Mouse (Mus musculus): ENCODE measurements around the gene Rcc1.
A peak's percentile ranks its signal among the peaks of the same experiment; 100 is the strongest.

The Rcc1 gene

DNA sequence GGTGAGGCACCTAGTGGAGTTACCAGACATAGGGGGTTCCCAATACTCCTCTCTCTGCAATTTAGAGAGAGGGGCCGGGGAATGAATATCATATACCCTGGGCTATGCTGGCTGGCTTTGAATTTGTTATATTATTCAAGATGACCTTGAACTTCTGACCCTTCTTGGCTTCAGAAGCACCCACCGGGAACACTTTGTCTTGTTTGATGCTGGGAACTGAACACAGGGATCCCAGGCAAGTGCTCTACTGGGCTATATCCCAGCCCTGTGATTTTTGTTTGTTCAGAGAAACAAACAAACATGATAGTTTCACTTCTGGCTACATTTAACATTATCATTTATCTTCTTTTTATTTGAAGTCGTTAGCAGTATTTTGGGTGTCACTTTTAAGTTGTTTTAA is 2.0 kb upstream of the Rcc1 start:
- no peak for DNase-seq

DNA sequence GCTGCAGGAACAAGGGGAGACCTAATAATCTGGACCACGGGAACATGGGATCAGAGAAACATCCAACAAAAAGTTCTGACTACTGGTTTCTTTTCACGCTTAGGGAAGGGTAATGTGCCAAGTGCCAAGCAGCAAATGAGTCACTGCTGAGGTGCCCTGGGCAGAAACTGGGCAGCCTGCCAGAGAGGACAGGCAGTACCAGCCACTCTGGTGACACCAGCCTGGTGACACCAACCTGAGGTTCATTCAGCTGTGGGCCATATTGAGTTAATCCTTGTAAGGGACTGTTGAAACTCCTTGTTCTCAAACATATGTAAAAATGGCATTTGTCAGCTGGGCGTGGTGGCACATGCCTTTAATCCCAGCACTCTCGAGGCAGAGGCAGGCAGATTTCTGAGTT is 1.2 kb upstream of the Rcc1 start:
- DNase-seq: no peak

DNA sequence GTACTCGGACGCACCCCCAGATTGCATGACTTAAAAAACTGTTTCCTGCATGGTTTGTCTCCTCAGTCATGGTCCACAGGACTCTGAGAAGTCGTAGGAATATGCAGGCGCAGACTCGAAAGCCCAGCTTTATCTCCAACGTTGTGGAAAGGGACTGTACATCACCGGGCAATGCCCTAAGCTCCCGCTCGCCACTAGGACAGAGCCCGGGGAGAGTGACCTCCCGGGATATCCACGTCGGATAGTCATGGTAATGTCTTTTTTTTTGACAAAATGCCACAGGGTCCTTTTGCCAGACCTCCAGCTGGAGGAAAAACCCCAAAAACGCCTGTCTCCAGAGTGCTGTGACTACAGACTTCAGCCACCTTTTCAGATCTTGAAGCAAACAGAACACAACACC is 666 bp downstream of the Rcc1 start:
- peak; percentile 18 to 20 for DNase-seq

DNA sequence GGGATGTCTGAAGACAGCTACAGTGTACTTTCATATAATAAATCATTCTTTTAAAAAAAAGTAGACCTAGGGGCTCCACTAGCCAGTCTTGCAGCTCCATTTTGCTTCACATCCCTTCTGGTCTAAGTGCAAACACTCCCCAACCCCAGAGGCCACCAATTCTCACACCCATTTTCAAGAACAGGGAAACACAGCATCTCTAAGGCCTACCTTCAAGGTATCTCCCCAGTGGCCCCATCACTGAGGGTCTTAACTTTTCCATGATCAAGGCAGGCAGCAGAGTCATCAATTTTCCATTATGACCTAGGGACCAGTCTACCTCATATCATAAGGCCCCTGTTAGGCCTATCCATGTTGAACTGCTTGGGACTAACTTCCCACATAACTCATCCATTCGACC is 2.0 kb downstream of the Rcc1 start:
- DNase-seq: no peak

DNA sequence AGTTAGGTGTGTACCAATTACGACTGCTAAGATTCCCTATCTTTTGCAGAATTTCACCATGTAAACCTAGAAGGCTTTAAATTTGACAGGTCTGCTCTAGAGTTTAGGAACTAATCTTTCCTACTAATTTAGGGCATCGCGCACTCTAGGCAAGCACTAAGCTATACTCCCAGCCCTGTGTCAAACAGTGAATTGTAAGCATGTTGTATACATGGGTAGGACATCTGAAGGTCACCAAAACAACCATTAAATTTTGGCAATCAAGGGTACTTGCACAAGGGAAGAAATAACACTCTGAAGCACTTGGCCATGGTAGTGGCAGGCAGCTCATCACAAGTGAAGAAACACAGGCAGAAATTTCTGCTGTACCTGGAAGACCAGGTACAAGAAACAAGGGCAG is 2.6 kb downstream of the Rcc1 start:
- no peak for DNase-seq

DNA sequence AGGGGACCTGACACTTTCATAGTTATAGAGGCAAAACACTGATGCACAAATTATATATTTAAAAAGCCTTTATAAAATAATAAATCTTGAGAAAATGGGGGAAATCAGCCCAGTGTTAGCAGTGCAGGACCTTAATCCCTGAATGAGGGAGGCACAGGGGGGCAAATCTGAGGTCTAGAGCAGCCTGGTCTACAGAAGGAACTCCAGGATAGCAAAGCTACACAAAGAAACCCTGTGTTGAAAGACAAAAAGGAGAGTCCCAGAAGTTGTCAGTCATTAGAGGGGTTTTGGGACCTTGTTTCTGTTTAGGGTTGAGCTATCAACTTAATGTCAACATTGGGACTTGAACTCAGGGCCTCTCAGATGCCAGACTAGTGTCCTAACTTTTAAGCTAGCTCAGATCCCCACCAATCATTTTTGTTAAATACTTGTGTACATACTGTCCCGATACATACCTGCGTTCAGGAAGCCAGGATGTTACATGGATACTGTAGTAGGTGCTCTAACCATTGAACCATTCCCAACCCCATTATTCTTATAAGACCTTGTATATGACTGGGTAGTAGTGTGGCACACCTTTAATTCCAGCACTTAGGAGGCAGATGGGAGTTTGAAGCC is 3.2 kb downstream of the Rcc1 start:
- DNase-seq: no peak

DNA sequence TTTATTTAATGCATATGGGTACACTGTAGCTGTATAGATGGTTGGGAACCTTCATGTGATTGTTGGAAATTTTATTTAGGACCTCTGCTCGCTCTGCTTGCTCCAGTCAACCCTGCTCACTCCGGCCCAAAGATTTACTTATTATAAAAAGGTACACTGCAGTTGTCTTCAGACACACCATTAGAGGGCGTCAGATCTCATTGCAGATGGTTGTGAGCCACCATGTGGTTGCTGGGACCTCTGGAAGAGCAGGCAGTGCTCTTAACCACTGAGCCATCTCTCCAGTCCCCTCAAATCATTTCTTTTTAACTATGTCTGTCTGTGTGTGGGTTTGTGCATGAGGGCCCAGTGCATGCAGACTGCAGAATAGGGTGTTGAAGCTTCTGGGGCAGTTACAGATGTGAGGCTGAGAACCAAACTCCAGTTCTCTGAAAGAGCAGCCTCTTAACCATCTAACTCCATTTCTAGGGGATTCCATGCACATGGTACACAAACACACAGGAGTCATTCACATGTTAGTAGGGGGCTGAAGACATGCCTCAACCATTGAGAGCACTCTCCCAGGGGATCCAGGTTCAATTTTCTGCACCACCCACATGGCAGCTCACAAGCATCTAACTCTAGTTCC is 3.8 kb downstream of the Rcc1 start:
- no peak for DNase-seq

DNA sequence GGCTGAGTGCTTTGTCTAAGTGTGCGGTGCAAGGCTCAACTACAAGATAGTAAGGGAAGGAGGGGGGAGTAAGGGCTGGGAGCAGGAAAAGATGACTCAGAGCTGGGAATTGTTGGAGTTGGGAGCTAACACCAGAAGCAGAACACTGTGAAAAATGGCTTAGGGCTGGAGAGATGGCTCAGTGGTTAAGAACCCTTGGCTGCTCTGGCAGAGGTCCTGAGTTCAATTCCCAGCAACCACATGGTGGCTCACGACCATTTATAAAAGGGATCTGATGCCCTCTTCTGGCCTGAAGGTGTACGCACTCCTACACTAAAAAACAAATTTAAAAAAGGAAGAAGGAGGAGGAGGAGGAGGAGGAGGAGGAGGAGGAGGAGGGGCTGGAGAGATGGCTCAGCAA is 6.7 kb downstream of the Rcc1 start:
- no peak for DNase-seq

DNA sequence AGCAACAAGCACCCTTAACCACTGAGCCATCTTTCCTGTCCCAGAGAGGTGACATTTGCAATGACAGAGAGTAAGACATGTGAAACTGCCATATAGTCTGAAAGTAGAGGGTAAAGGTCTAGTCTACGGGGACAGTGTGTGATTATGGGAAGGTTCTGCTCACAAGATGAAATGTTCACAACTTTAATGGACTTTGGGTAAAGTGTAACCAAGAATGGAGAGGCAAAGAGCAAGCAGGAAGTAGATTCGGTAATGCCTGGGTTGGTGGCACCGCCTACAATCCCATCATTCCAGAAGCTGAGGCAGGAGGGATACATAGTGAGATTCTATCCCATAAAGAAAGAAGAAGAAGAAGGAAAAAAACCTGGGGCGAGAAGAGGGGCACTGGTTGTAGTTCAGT is 7.1 kb downstream of the Rcc1 start:
- no peak for DNase-seq

DNA sequence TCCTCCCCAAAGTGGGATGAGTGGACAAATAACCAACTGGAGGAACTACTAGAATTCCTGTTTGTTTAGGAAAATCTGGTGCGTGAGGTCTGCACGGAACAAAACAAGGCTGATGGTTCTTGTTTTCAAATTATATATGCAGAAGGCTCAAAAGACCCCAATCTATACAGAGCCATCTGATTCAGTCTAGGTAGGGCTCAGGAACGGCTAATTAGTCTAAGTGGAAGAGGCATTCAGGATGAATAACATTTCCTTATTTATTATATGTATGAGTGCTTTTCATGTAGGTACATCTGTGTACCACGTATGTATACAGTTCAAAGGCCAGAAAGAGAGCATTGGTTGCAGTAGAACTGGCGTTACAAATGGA is 7.6 kb downstream of the Rcc1 start:
- no peak for DNase-seq

DNA sequence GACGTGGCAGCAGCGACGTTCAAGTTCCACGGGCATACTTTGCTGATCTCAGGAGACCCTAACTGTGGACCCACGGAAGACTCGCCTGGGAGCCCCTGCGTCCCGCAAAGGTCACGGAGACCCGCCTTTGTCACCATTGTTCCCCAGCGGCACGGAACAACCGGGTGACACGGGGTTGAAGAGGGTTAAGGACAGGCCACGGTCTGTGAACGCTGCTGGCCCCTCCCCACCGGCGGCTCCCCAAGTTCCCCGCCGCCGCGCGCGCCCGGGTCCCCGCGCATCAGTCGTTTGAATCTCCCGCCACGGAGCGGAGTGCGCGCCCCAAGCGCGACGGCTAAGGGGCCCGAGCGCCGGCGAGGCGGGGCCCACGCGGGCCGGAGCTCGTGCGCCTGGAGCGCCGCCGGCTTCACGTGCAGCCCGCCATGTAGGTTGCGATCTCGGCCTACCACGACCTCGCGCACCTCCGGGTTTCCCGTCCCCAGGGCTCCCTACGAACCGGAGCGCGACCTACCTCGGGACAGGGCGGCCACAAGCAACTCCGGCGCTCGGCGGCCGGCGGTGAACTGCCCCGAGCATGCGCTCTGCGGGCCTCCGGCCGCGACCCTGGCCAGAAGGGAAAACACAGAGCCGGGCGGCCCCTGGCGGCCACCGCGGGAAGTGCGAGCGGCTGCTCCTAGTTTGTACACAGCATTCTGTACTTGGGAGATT is 8.1 kb downstream of the Rcc1 start:
- DNase-seq: peak; percentile 90 to 95

DNA sequence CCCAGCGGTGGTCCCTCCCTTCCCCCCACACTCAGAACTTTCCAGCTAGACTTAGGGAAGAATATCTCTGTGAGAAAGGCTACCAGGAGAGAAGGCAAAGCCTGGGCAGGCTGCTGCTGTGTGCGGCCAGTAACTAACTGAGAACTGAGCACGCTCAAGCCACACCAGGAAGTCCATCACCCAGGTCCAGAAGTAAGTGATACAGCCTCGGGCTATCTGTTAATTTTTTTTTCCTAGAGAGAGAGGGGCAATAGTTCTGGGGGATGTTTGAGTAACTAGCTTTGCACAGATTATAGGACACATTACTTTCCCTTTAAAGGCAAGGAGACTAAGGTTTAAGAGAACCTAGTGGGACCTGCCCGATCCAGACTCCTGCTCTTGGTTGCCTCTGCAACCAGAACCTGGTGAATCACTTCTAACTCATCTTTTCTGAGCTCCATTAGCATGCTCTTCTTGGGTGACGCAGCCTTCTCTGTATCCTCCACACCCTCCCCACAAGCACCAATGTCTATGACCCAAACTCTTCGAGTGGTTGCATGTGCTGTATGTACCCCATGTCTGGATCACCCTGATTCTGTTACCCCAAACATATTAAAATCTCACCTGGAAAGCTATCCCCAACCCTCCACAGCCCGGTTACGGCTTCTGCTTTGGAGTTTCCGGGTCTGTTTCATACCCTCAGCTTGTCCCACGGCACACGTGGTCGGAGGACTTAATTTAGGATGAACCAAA is 8.8 kb downstream of the Rcc1 start:
- no peak for DNase-seq

DNA sequence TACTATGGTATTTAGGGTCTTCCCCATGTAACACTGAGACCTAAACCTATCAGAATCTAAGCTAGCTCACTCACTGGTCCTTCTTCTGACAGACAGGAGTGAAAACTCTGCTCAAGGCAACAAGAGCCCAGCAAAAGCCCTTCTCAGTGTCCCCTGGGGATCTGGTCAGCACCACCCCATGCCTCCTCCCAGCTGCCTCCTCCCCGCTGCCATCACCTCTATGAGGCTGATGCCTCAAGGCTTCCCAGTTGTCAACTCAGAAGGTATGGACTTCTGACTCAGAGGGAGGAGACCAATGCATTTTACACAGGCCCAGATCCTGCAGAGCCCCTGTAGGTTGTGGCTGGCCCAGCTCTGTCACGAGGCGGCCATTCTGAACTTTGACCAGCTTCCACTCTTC is 12.0 kb downstream of the Rcc1 start:
- DNase-seq: no peak

DNA sequence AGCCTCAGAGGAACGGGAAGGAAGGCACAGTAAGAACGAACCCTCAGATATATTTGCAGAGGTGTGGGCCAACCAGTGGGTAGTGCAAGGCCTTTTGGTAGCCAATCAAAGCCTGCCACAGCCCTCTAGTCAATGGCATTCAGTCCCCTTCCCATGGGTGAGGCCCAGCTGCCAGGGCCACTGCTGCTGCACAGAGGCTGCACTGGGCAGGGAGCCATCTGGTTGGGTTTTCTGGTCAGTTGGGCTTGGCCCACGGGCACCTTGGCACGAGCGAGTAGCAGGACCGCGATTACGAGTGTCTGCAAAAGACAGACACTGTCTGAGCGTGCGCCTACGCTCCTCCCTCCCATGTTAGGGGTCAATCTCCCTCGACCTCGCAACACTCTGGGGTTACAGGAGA is 14.5 kb downstream of the Rcc1 start:
- no peak for DNase-seq

DNA sequence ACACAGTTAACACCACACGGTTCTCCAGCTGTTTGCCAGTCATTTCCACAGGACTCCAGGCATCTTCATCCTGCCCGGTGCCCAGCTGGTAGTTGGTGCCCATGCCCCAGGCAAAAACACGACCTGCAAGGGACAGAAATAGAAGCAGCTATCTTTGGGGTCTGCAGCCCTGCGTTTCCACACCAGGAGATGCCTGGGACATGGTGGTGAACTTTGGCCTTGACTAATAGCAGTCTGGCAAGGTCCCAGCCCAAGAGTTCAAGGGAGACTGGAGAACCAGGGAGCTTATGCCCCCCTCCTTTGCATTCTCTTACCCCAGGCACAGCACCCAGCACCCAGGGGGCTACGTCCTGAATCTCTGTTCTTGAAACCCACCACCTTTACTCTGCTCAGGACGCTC is 20.5 kb downstream of the Rcc1 start:
- no peak for DNase-seq

DNA sequence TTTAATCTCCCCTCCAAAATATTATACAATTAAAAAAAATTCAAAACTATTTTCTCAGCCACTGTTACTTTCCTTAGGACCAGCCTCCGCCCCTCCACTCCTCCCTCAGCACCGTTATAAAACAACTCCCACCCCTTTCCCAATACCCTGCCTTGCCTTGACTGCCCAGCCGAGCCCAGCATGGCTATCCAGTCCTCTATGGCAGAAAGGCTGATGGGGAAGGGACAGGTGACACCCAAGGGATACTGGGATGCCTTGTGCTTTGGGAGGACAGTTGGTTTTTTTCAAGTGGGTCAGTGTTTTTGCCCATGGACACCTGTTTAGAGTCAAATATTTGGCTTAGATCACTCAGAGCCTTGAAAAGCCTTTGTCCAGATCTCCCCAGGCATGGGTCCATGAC is 21.4 kb downstream of the Rcc1 start:
- no peak for DNase-seq

DNA sequence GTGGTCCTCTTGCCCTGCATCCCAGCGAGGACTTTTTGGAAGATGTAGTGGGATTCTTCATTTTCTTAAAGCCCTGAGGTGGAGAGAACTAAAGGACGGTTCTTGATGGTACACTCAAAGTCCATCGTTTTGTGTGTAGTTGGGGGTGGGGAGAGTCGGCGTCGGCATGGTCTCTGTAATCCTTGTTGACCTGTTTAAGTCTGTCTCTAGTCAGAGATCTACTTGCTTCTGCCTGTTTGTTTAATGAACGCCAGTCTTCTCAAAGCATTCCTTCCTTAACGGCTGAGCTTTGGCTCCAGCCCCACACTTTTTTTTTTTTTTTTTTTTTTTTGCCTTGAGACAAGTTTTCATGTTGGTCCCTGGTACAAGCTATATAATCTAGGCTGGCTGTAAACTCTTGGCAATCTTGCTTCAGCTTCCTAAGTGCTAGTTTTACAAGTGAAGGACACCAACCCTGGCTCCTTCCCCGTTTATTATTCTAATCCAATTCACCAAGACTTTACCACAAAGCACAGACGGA is 23.5 kb downstream of the Rcc1 start:
- no peak for DNase-seq

DNA sequence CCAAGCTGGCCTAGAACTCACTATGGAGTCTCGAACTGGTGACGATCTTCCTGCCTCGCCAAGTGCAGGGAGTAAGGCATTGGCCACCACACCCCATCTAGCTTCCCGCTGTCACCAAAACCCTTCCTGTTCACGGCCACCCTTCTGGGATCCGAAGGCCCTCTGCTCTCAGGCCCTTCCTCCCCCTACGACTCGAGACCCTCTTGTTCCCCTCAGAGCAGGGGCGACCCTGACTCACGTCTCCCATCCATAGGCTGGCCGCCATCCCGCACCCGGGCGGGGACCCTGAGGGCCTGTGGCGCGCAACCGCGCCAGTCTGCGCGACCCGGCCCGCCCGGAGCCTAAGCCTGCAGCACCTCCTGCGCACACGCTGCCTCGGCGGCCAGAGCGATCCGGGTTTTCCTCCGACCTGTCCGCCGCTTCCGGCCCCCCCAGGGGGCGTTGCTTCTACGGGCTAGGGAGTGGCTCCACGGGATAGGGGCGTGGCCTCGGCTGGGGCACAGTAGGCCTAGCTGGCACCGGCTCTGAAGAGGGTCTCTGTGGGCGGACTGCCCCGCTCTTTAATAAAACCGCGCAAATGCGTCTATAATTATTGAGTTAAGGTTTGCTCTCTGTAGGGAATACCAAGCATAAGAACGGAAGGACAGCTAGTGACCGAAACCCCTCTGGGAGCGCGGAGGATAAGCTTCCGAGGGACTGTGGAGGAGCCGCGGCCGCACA is 24.1 kb downstream of the Rcc1 start, which contains the start of gene Trnau1ap:
Gene Trnau1ap, minus strand, starts transcription at position 424 of the 720 bp plus-strand sequence.
- DNase-seq: peak; percentile 91

DNA sequence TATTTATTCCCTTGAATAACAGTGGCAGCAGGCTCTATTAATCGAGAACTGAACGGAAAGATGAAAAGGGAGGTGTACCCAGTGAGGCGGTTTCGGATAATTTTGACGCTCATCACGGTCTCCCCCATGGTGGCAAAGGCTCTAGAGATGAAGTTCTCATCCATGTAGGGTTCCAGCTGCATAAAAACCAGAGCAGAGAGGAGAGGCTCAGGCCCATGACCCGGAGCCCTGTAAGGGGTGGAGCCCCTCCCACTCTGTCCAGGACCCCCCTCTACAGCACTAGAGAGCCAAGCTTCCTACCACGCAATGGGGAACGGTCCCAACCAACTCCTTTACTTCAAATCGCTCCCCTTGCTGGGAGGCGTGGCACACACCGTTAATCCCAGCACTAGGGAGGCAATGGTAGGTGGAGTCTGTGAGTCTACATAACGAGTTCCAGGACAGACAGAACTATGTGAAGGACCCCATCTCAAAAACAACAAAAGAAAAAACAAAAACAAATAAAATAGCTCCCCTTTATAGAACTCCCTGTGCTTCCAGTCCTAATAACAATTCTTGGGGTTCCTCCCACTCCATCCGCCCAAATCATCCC is 24.9 kb downstream of the Rcc1 start:
- no peak for DNase-seq

DNA sequence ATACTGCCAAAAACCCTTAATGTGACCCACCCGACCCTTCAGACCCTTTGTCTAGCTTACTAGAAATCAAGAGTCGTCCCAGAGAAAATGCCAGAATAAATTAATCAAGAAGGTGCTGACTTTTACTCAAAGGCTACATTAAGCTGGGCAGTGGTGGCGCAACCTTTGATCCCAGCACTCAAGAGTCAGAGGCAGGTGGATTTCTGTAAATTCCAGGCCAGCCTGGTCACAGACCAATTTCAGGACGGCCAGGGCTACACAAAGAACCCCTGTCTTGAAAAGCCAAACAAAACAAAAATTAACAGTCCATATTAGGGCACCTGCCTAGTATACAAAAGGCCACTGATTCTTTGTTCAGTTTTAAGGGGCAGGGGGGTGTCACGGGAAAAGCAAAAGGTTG is 26.9 kb downstream of the Rcc1 start:
- DNase-seq: no peak

DNA sequence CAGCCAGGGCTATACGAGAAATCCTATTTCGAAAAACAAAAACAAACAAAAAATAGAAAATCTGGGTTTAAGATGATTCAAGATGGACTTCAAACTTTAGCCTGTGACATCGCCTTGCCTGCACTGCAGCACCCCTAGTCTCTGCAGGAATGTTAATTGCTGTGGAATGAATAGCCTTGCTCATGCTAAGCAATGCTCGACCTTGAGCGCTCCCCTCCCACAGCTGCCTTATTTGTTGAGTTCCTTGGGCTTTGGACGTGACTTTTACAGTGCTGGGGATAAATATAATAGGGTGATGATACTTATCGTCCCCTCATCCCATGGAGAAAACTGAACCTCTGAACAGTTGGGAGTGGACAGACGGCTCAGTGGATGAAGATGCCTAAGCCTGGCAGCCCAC is 37.7 kb downstream of the Rcc1 start:
- DNase-seq: no peak

DNA sequence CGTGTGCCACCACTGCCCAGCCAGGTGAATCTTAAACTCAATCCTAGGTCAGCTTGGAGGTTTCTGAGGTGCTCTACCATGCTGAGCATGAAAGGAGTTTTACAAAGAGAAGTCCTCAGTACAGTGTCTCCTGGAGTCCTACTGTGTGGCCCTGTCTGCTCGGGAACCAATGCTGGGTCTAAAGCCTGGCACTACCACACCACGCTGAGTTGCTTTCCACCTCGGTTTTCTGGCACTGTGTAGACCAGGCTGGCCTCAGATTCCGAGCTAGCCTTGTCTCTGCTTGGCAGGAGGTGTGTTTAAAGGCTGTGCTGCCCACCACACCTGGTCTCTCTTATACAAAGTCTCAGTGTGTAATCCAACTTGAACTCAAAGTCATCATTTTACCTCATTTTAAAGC is 40.8 kb downstream of the Rcc1 start:
- DNase-seq: no peak

DNA sequence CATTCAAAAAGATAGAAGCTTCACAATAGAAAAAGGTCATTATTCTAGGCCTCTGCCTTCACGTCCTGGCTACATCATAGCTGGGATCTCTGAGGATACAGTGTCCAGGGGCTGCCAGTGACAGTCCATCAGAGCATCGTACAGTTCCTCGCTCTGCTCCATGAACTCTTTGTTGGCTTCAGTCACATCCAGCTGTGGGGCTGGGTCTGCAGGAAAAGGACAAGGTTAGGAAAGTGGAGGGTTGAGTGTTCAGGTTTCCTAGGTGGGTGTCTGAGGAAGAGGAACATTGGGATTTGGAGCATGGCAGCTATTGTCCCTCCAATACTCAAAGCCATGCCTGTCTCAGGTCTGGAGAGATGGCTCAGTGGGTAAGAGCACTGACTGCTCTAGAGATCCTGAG is 41.6 kb downstream of the Rcc1 start:
- no peak for DNase-seq
